Mouse (Mus musculus): ENCODE data around the gene Ak6. TPM values are rescaled to one million over a fixed set of nuclear protein-coding genes. Genes with fewer than 3 reads are reported as not detected.

The Ak6 gene
- polyA plus RNA-seq, 1 experiment from 2014 or later, result 327 TPM

DNA sequence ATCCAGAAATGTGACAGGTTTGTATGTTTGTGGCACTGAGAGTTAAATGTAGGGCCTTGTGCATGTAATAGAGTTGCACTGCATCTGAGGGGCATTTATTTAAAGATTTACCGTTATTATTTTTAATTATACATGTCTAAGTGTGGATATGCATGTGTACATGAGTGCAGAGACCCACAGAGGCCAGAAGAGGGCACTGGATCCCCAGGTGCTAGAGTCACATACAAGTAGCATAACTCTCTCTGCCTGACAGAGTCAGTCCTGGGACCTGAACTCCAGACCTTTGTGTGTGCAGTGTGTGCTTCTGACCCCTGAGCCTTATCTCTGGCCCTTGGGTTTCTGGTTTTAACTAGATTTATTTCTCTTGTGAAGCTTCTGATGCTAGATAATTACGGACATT, 33.6 kb downstream of the Ak6 start:
- Histone ChIP-seq H3K27me3 (ENCODE audit: control insufficient read depth, insufficient read depth, low read length) (no peaks in the 10 kb centered on the region), H3K4me2 (ENCODE audit: low read depth, low read length) (no peak overlapping the region), H3K9ac (replicated peaks; ENCODE audit: low read depth, low read length) (no peak overlapping the region), H3K4me3 (ENCODE audit: low read depth, low read length) (no peak overlapping the region), H3K4me1 (ENCODE audit: control insufficient read depth, insufficient read depth, low read length) (no peaks in the 10 kb centered on the region), H3K9me3 (ENCODE audit: control insufficient read depth, low read length) (no peaks in the 10 kb centered on the region), H3K27ac (ENCODE audit: low read depth, low read length) (no peak overlapping the region), H3K36me3 (ENCODE audit: control insufficient read depth, insufficient read depth, low read length) (no peaks in the 10 kb centered on the region)
- ATAC-seq (ENCODE audit: low read depth), result no peak
- WGBS, result 77% methylated on average over 2 of the region's 2 CpGs

DNA sequence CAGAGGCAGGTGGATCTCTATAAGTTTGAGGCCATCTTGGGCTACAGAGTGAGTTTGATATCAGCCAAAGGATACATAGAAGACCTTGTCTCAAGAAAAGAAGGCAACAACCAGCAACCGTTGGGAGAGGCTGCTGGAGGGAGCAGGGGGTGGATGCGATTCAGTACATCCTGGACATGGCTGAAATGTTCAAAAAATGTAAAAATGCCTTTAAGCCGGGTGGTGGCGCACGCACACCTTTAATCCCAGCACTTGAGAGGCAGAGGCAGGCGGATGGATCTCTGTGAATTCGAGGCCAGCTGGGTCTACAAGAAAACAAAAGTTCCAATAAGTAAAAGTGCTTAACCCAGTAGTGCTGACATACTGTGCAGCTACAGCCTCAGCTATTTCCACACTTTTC, 36.7 kb downstream of the Ak6 start:
- ATAC-seq (ENCODE audit: low read depth), result no peak
- Histone ChIP-seq H3K27me3 (ENCODE audit: control insufficient read depth, insufficient read depth, low read length) (no peaks in the 10 kb centered on the region), H3K27ac (ENCODE audit: low read depth, low read length) (no peak overlapping the region), H3K36me3 (ENCODE audit: control insufficient read depth, insufficient read depth, low read length) (no peaks in the 10 kb centered on the region), H3K9ac (replicated peaks; ENCODE audit: low read depth, low read length) (no peak overlapping the region), H3K4me1 (ENCODE audit: control insufficient read depth, insufficient read depth, low read length) (no peaks in the 10 kb centered on the region), H3K9me3 (ENCODE audit: control insufficient read depth, low read length) (no peaks in the 10 kb centered on the region), H3K4me3 (ENCODE audit: low read depth, low read length) (no peak overlapping the region), H3K4me2 (ENCODE audit: low read depth, low read length) (no peak overlapping the region)
- WGBS, result 66% methylated on average over 7 of the region's 7 CpGs

DNA sequence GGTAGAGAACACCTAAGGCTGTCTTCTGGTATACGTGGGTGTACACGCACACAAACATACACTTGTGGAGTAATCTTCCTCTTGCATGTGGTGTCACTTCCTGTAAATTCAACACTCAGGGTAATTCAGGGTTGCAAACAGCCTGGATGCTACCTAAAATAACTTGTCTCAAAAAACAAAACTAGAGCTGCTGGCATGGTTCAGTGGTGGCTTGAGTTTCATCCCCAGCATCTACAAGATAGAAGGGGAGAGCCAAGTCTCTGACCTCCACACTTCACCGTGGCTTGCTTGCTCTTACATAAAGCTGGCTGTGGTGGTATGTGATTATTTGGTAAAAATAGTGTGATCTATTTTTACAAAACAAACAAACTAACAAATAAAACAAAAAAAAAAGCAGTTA, 46.8 kb downstream of the Ak6 start:
- 93% methylated on average over 3 of the region's 3 CpGs for WGBS
- no peak for ATAC-seq (ENCODE audit: low read depth)
- no peaks in the 10 kb centered on the region for H3K27me3 ChIP-seq (ENCODE audit: control insufficient read depth, insufficient read depth, low read length)
- H3K9ac ChIP-seq (replicated peaks; ENCODE audit: low read depth, low read length), result no peak overlapping the region
- H3K9me3 ChIP-seq (ENCODE audit: control insufficient read depth, low read length), result no peaks in the 10 kb centered on the region
- H3K4me3 ChIP-seq (ENCODE audit: low read depth, low read length), result no peak overlapping the region
- H3K27ac ChIP-seq (ENCODE audit: low read depth, low read length), result no peak overlapping the region
- no peaks in the 10 kb centered on the region for H3K4me1 ChIP-seq (ENCODE audit: control insufficient read depth, insufficient read depth, low read length)
- H3K36me3 ChIP-seq (ENCODE audit: control insufficient read depth, insufficient read depth, low read length), result peaks cover 22% of the 10 kb centered on the region
- H3K4me2 ChIP-seq (ENCODE audit: low read depth, low read length), result no peak overlapping the region

DNA sequence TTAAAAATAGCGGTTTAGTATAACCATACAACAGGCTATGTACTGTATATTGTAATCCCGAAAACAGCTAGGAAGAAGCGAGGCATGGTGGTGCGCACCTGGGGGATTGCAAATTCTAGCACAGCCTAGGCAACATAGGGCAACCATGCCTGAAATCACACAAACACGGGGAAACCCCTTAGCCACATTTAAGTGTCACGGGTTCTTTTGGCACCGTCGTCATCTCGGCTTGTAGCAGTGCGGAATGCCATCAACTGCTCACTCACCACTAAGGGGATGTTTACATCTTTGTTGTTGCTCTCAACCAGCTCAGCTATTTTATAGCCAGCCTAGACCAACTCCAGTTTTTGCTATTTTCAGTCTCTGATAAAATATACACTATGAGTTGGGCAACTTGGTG, 48.1 kb downstream of the Ak6 start:
- Histone ChIP-seq H3K36me3 (ENCODE audit: control insufficient read depth, insufficient read depth, low read length) (peaks cover 33% of the 10 kb centered on the region), H3K27me3 (ENCODE audit: control insufficient read depth, insufficient read depth, low read length) (no peaks in the 10 kb centered on the region), H3K4me2 (ENCODE audit: low read depth, low read length) (no peak overlapping the region), H3K9ac (replicated peaks; ENCODE audit: low read depth, low read length) (no peak overlapping the region), H3K4me3 (ENCODE audit: low read depth, low read length) (no peak overlapping the region), H3K27ac (ENCODE audit: low read depth, low read length) (no peak overlapping the region), H3K9me3 (ENCODE audit: control insufficient read depth, low read length) (no peaks in the 10 kb centered on the region), H3K4me1 (ENCODE audit: control insufficient read depth, insufficient read depth, low read length) (no peaks in the 10 kb centered on the region)
- WGBS, result 99% methylated on average over 10 of the region's 10 CpGs
- ATAC-seq (ENCODE audit: low read depth), result no peak

DNA sequence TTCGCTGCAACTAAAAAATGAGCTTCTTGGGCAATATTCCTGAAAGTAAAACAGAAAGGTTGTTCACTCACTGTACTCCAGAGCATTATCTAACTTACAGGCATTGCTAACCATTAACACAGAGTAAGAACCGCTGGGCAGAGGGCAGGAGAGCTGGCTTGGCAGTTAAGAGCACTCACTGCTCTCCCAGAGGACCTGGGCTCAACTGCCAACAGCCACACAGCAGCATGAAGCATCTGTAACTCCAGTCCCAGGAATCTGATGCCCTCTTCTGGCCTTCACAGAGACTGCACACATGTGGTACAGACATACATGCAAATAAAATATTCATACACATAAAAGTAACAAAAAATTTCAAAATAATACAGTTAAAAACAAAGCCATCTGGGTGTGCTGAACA, 52.7 kb downstream of the Ak6 start:
- WGBS, result 92% methylated on average over 2 of the region's 2 CpGs
- Histone ChIP-seq H3K27me3 (ENCODE audit: control insufficient read depth, insufficient read depth, low read length) (no peaks in the 10 kb centered on the region), H3K4me2 (ENCODE audit: low read depth, low read length) (no peak overlapping the region), H3K9ac (replicated peaks; ENCODE audit: low read depth, low read length) (no peak overlapping the region), H3K9me3 (ENCODE audit: control insufficient read depth, low read length) (no peaks in the 10 kb centered on the region), H3K36me3 (ENCODE audit: control insufficient read depth, insufficient read depth, low read length) (peaks cover 48% of the 10 kb centered on the region), H3K4me3 (ENCODE audit: low read depth, low read length) (no peak overlapping the region), H3K4me1 (ENCODE audit: control insufficient read depth, insufficient read depth, low read length) (no peaks in the 10 kb centered on the region), H3K27ac (ENCODE audit: low read depth, low read length) (no peak overlapping the region)
- no peak for ATAC-seq (ENCODE audit: low read depth)

DNA sequence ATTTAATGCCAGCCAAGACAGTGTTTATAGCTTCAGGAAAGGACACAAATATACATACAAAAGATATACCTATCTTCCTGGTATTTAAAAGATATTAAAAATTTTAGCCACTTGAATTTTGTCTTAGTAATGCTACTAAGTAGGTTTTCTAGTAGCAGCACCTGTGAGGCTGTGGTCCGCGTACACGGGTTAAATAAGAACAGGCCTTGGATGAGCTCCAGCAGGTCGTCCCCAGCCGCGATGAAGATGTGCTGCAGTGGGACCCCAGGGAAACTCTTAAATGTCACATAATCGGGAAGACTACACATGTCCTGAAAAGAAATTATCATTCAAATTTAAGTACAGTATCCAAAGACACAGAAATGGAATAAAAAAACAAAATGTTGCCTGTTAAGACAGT, 55.4 kb downstream of the Ak6 start:
- no peak overlapping the region for H3K4me2 ChIP-seq (ENCODE audit: low read depth, low read length)
- H3K4me1 ChIP-seq (ENCODE audit: control insufficient read depth, insufficient read depth, low read length), result no peaks in the 10 kb centered on the region
- peaks cover 60% of the 10 kb centered on the region for H3K36me3 ChIP-seq (ENCODE audit: control insufficient read depth, insufficient read depth, low read length)
- no peaks in the 10 kb centered on the region for H3K9me3 ChIP-seq (ENCODE audit: control insufficient read depth, low read length)
- ATAC-seq (ENCODE audit: low read depth), result no peak
- no peak overlapping the region for H3K27ac ChIP-seq (ENCODE audit: low read depth, low read length)
- WGBS, result 86% methylated on average over 7 of the region's 7 CpGs
- no peaks in the 10 kb centered on the region for H3K27me3 ChIP-seq (ENCODE audit: control insufficient read depth, insufficient read depth, low read length)
- H3K9ac ChIP-seq (replicated peaks; ENCODE audit: low read depth, low read length), result no peak overlapping the region
- H3K4me3 ChIP-seq (ENCODE audit: low read depth, low read length), result no peak overlapping the region

DNA sequence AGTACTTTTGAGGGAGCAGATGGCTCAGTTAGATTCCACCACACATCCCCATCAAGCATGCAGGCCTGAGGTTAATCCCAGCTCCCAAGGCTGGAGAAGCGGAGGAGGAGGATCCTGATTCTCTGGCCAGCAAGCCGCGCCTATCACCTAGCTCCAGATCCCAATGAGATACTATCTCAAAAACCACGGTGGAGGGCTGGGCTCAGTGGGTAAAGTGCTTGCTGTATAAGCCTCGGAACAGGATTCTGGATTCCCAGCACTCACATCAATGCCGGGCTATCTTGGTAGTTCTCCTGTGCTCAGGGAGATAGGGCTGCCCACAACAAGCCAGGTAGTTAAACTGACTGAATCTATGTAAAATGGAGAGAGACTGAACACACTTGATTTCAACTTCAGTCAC, 64.7 kb downstream of the Ak6 start:
- no peak overlapping the region for H3K4me3 ChIP-seq (ENCODE audit: low read depth, low read length)
- 93% methylated on average over 6 of the region's 6 CpGs for WGBS
- H3K4me1 ChIP-seq (ENCODE audit: control insufficient read depth, insufficient read depth, low read length), result no peaks in the 10 kb centered on the region
- H3K9me3 ChIP-seq (ENCODE audit: control insufficient read depth, low read length), result no peaks in the 10 kb centered on the region
- H3K36me3 ChIP-seq (ENCODE audit: control insufficient read depth, insufficient read depth, low read length), result peaks cover 42% of the 10 kb centered on the region
- H3K27ac ChIP-seq (ENCODE audit: low read depth, low read length), result no peak overlapping the region
- H3K9ac ChIP-seq (replicated peaks; ENCODE audit: low read depth, low read length), result no peak overlapping the region
- no peak overlapping the region for H3K4me2 ChIP-seq (ENCODE audit: low read depth, low read length)
- H3K27me3 ChIP-seq (ENCODE audit: control insufficient read depth, insufficient read depth, low read length), result no peaks in the 10 kb centered on the region
- no peak for ATAC-seq (ENCODE audit: low read depth)

Other genes with a start within 250 kb of the Ak6 start
- 0.09 and 0.16 TPM in 2 replicates for gene Naip1, start 198.1 kb upstream of the Ak6 start, polyA plus RNA-seq (2014; fragmentation: Nextera tagmentation; extraction: Ambion mirVana)
- 82.4 and 85.6 TPM in 2 replicates for gene Gtf2h2, start 158.4 kb upstream of the Ak6 start, polyA plus RNA-seq (2014; fragmentation: Nextera tagmentation; extraction: Ambion mirVana)
- gene Ocln, start 98.3 kb upstream of the Ak6 start, polyA plus RNA-seq (2014; fragmentation: Nextera tagmentation; extraction: Ambion mirVana), result 3.7 and 5.0 TPM in 2 replicates
- 1.6 and 2.9 TPM in 2 replicates for gene Marveld2, start 34.0 kb upstream of the Ak6 start, polyA plus RNA-seq (2014; fragmentation: Nextera tagmentation; extraction: Ambion mirVana)
- gene Rad17, start 72 bp downstream of the Ak6 start, polyA plus RNA-seq (2014; fragmentation: Nextera tagmentation; extraction: Ambion mirVana), result 18.7 and 21.8 TPM in 2 replicates
- gene Taf9, start 600 bp downstream of the Ak6 start, polyA plus RNA-seq (2014; fragmentation: Nextera tagmentation; extraction: Ambion mirVana), result 34.0 and 41.3 TPM in 2 replicates
- 1.1 and 1.6 TPM in 2 replicates for gene Ccdc125, start 18.7 kb downstream of the Ak6 start, polyA plus RNA-seq (2014; fragmentation: Nextera tagmentation; extraction: Ambion mirVana)
- 43.6 and 44.1 TPM in 2 replicates for gene Cdk7, start 80.0 kb downstream of the Ak6 start, polyA plus RNA-seq (2014; fragmentation: Nextera tagmentation; extraction: Ambion mirVana)
- gene Mrps36, start 93.7 kb downstream of the Ak6 start, polyA plus RNA-seq (2014; fragmentation: Nextera tagmentation; extraction: Ambion mirVana), result 156 and 169 TPM in 2 replicates
- gene Cenph, start 124.9 kb downstream of the Ak6 start, polyA plus RNA-seq (2014; fragmentation: Nextera tagmentation; extraction: Ambion mirVana), result 4.4 and 5.1 TPM in 2 replicates
- 18.4 and 25.9 TPM in 2 replicates for gene Ccnb1, start 135.6 kb downstream of the Ak6 start, polyA plus RNA-seq (2014; fragmentation: Nextera tagmentation; extraction: Ambion mirVana)
- gene Slc30a5, start 182.4 kb downstream of the Ak6 start, polyA plus RNA-seq (2014; fragmentation: Nextera tagmentation; extraction: Ambion mirVana), result 40.2 and 45.3 TPM in 2 replicates